ENCODE assay signal across 9 mouse cellular contexts in genomic region chr5:114807468-114807867, GRCm38 (mm10). TPM values are rescaled to one million over a fixed set of nuclear protein-coding genes. Genes with fewer than 3 reads are reported as not detected.
DNase-seq lines count a peak whose midpoint lies in the region; ATAC-seq and TF ChIP-seq lines count a peak whose summit lies in the region.
"Had no signal": no experiment of that assay in that cellular context is flagged by ENCODE, and none has a peak within 500 bp of the region (broad histone marks: within the 10 kb centered on the region; RNA-seq: fewer than 3 reads in every experiment).

No protein-coding gene starts in this region.

- H3K4me2 ChIP-seq in kidney, embryonic 14.5 days (replicated peaks; ENCODE audit: low read depth, low read length), result no peak overlapping the region
- 0 out of 2 replicates have a peak overlapping the region, but pooled peaks have one; percentile 10 for H3K4me2 ChIP-seq in embryonic facial prominence, embryonic 14.5 days (ENCODE audit: low read depth, low read length)
- peak overlapping the region; percentile 60 for H3K4me2 ChIP-seq in liver, embryonic 14.5 days (ENCODE audit: low read depth)

- no peak for TF ChIP-seq CTCF in bone marrow, adult 2 months (IDR thresholded peaks at IDR 0.05; ENCODE audit: control insufficient read depth, insufficient read depth, low read length)
- no peak for TF ChIP-seq CTCF in liver, embryonic 14.5 days (IDR thresholded peaks at IDR 0.05; ENCODE audit: low read depth)

- no peaks in the 10 kb centered on the region for H3K9me3 ChIP-seq in kidney, embryonic 14.5 days (ENCODE audit: control insufficient read depth, low read length)
- H3K9me3 ChIP-seq in embryonic facial prominence, embryonic 14.5 days (ENCODE audit: control insufficient read depth, low read length), result no peaks in the 10 kb centered on the region
- H3K9me3 ChIP-seq in liver, embryonic 14.5 days (ENCODE audit: control insufficient read depth, low read length), result no peaks in the 10 kb centered on the region

- H3K27me3 ChIP-seq in kidney, embryonic 14.5 days (ENCODE audit: control insufficient read depth, insufficient read depth, low read length), result no peaks in the 10 kb centered on the region
- H3K27me3 ChIP-seq in embryonic facial prominence, embryonic 14.5 days (replicated peaks; ENCODE audit: control insufficient read depth, insufficient read depth, low read length), result no peaks in the 10 kb centered on the region
- H3K27me3 ChIP-seq in liver, embryonic 14.5 days (ENCODE audit: control insufficient read depth, insufficient read depth, low read length), result no peaks in the 10 kb centered on the region

- no peak for TF ChIP-seq EP300 in liver, embryonic 14.5 days (IDR thresholded peaks at IDR 0.05; ENCODE audit: low read depth)

- DNase-seq in kidney, postnatal 4 days, result no peak
- DNase-seq in embryonic facial prominence, embryonic 14.5 days (ENCODE audit: low spot score), result peak; percentile 24
- no peak for DNase-seq in liver, embryonic 14.5 days (ENCODE audit: low read depth in 3 of 3, low spot score in 3 of 3)
- no peak for DNase-seq in thymus, postnatal 36 days
- DNase-seq in right cerebral cortex, adult 18-20 months, result no peak
- DNase-seq: kidney, adult 2 months had no signal

- 37% methylated on average over 8 of the region's 8 CpGs for WGBS in kidney, embryonic 14.5 days
- 18% methylated on average over 8 of the region's 8 CpGs for WGBS in bone marrow, adult 2 months
- WGBS in embryonic facial prominence, embryonic 14.5 days, result 23% methylated on average over 8 of the region's 8 CpGs
- WGBS in liver, embryonic 14.5 days (ENCODE audit: insufficient replicate concordance), result 10% methylated on average over 8 of the region's 8 CpGs

- H3K9ac ChIP-seq in kidney, embryonic 14.5 days (ENCODE audit: low read depth, low read length), result no peak overlapping the region
- H3K9ac ChIP-seq in embryonic facial prominence, embryonic 14.5 days (ENCODE audit: low read depth, low read length), result no peak overlapping the region
- peak overlapping the region; percentile 51 for H3K9ac ChIP-seq in liver, embryonic 14.5 days (replicated peaks)

- no peak overlapping the region for H3K4me3 ChIP-seq in kidney, embryonic 14.5 days (ENCODE audit: low read length)
- no peak overlapping the region for H3K4me3 ChIP-seq in bone marrow, adult 2 months (replicated peaks; ENCODE audit: control insufficient read depth, low read depth, low read length)
- H3K4me3 ChIP-seq in embryonic facial prominence, embryonic 14.5 days (ENCODE audit: low read depth, low read length), result no peak overlapping the region
- no peak overlapping the region for H3K4me3 ChIP-seq in liver, embryonic 14.5 days (ENCODE audit: insufficient read depth in 1 of 2, low read depth in 2 of 2, low read length in 2 of 2)

- H3K27ac ChIP-seq in kidney, embryonic 14.5 days (ENCODE audit: low read depth, low read length), result peak overlapping the region; percentile 56; the same call in 1 of the 2 replicates
- H3K27ac ChIP-seq in bone marrow, adult 2 months (ENCODE audit: control insufficient read depth, insufficient read depth, low read depth, low read length, poor library complexity), result peak overlapping the region; percentile 31; the same call in 1 of the 2 replicates
- peak overlapping the region; percentile 58 for H3K27ac ChIP-seq in embryonic facial prominence, embryonic 14.5 days (replicated peaks; ENCODE audit: low read depth, low read length)
- peak overlapping the region; percentile 68 for H3K27ac ChIP-seq in liver, embryonic 14.5 days

- H3K4me1 ChIP-seq in kidney, embryonic 14.5 days (ENCODE audit: control insufficient read depth, insufficient read depth, low read length), result peaks cover 7% of the 10 kb centered on the region; the same call in 1 of the 2 replicates
- peaks cover 3% of the 10 kb centered on the region; the same call in 1 of the 2 replicates for H3K4me1 ChIP-seq in bone marrow, adult 2 months (ENCODE audit: control insufficient read depth, insufficient read depth, low read length)
- no peaks in the 10 kb centered on the region; the same call in 1 of the 2 replicates for H3K4me1 ChIP-seq in embryonic facial prominence, embryonic 14.5 days (ENCODE audit: control insufficient read depth, insufficient read depth, low read length)
- H3K4me1 ChIP-seq in liver, embryonic 14.5 days (replicated peaks; ENCODE audit: control insufficient read depth in 2 of 2, insufficient read depth in 2 of 2, low read length in 1 of 2), result peaks cover 29 to 43% of the 10 kb centered on the region in 2 experiments

- no peak for TF ChIP-seq POLR2A in bone marrow, adult 2 months (IDR thresholded peaks at IDR 0.05; ENCODE audit: borderline replicate concordance, control insufficient read depth, low read depth, low read length)

- peaks cover 66% of the 10 kb centered on the region for H3K36me3 ChIP-seq in kidney, embryonic 14.5 days (ENCODE audit: control insufficient read depth, insufficient read depth, low read length)
- H3K36me3 ChIP-seq in embryonic facial prominence, embryonic 14.5 days (ENCODE audit: control insufficient read depth, insufficient read depth, low read length), result peaks cover 58% of the 10 kb centered on the region
- peaks cover 16% of the 10 kb centered on the region for H3K36me3 ChIP-seq in liver, embryonic 14.5 days (replicated peaks; ENCODE audit: control insufficient read depth, insufficient read depth, low read depth)

- ATAC-seq in kidney, embryonic 14.5 days (ENCODE audit: low FRiP score, low TSS enrichment), result no peak
- ATAC-seq in embryonic facial prominence, embryonic 14.5 days (ENCODE audit: low read depth), result peak; percentile 48
- ATAC-seq in liver, embryonic 14.5 days (ENCODE audit: insufficient read depth), result peak; percentile 85

RNA-seq across cellular contexts. Expression of gene 1500011B03Rik, which starts 15.8 kb away (rescaled TPM):
- 128 and 143 TPM in 2 replicates for polyA plus RNA-seq in kidney, embryonic 14.5 days (2014; fragmentation: Nextera tagmentation; extraction: Ambion mirVana)
- polyA plus RNA-seq in bone marrow, adult 2 months (2011; ENCODE audit: insufficient read depth, insufficient read length, low replicate concordance, missing spikeins), result 16.9 and 25.3 TPM in 2 replicates
- polyA plus RNA-seq in embryonic facial prominence, embryonic 14.5 days (2014; fragmentation: Nextera tagmentation; extraction: Ambion mirVana), result 97.9 and 99.8 TPM in 2 replicates
- 15.5 and 17.5 TPM in 2 replicates for polyA plus RNA-seq in liver, embryonic 14.5 days (2012; rRNA removed)
- polyA plus RNA-seq in liver, embryonic 14.5 days (2014; fragmentation: Nextera tagmentation; extraction: Ambion mirVana), result 31.9 and 36.0 TPM in 2 replicates

RNA-seq across cellular contexts. Expression of gene Git2, which starts 32.2 kb away (rescaled TPM):
- 32.8 and 41.7 TPM in 2 replicates for polyA plus RNA-seq in kidney, embryonic 14.5 days (2014; fragmentation: Nextera tagmentation; extraction: Ambion mirVana)
- polyA plus RNA-seq in bone marrow, adult 2 months (2011; ENCODE audit: insufficient read depth, insufficient read length, low replicate concordance, missing spikeins), result 33.6 and 52.4 TPM in 2 replicates
- polyA plus RNA-seq in embryonic facial prominence, embryonic 14.5 days (2014; fragmentation: Nextera tagmentation; extraction: Ambion mirVana), result 40.1 and 42.0 TPM in 2 replicates
- 12.7 and 13.7 TPM in 2 replicates for polyA plus RNA-seq in liver, embryonic 14.5 days (2012; rRNA removed)
- polyA plus RNA-seq in liver, embryonic 14.5 days (2014; fragmentation: Nextera tagmentation; extraction: Ambion mirVana), result 12.1 and 12.7 TPM in 2 replicates

RNA-seq across cellular contexts. Expression of gene Ankrd13a, which starts 33.0 kb away (rescaled TPM):
- polyA plus RNA-seq in kidney, embryonic 14.5 days (2014; fragmentation: Nextera tagmentation; extraction: Ambion mirVana), result 37.0 and 67.9 TPM in 2 replicates
- 60.5 and 99.2 TPM in 2 replicates for polyA plus RNA-seq in bone marrow, adult 2 months (2011; ENCODE audit: insufficient read depth, insufficient read length, low replicate concordance, missing spikeins)
- 61.4 and 65.4 TPM in 2 replicates for polyA plus RNA-seq in embryonic facial prominence, embryonic 14.5 days (2014; fragmentation: Nextera tagmentation; extraction: Ambion mirVana)
- polyA plus RNA-seq in liver, embryonic 14.5 days (2012; rRNA removed), result 29.9 and 38.6 TPM in 2 replicates
- 46.6 and 59.1 TPM in 2 replicates for polyA plus RNA-seq in liver, embryonic 14.5 days (2014; fragmentation: Nextera tagmentation; extraction: Ambion mirVana)

RNA-seq across cellular contexts. Expression of gene 4930519G04Rik, which starts 46.0 kb away (rescaled TPM):
- polyA plus RNA-seq in kidney, embryonic 14.5 days (2014; fragmentation: Nextera tagmentation; extraction: Ambion mirVana), result not detected in 2 replicates
- not detected in 2 replicates for polyA plus RNA-seq in bone marrow, adult 2 months (2011; ENCODE audit: insufficient read depth, insufficient read length, low replicate concordance, missing spikeins)
- not detected in 2 replicates for polyA plus RNA-seq in embryonic facial prominence, embryonic 14.5 days (2014; fragmentation: Nextera tagmentation; extraction: Ambion mirVana)
- not detected in 2 replicates for polyA plus RNA-seq in liver, embryonic 14.5 days (2012; rRNA removed)
- not detected in 2 replicates for polyA plus RNA-seq in liver, embryonic 14.5 days (2014; fragmentation: Nextera tagmentation; extraction: Ambion mirVana)
- polyA plus RNA-seq: kidney, adult 2 months; urinary bladder, adult 2 months had no signal

RNA-seq across cellular contexts. Expression of gene Gm9936, which starts 51.0 kb away (rescaled TPM):
- not detected in 2 replicates for polyA plus RNA-seq in kidney, embryonic 14.5 days (2014; fragmentation: Nextera tagmentation; extraction: Ambion mirVana)
- polyA plus RNA-seq in bone marrow, adult 2 months (2011; ENCODE audit: insufficient read depth, insufficient read length, low replicate concordance, missing spikeins), result not detected in 2 replicates
- polyA plus RNA-seq in embryonic facial prominence, embryonic 14.5 days (2014; fragmentation: Nextera tagmentation; extraction: Ambion mirVana), result 0.22 and 0.31 TPM in 2 replicates
- not detected in 2 replicates for polyA plus RNA-seq in liver, embryonic 14.5 days (2012; rRNA removed)
- not detected in 2 replicates for polyA plus RNA-seq in liver, embryonic 14.5 days (2014; fragmentation: Nextera tagmentation; extraction: Ambion mirVana)
- polyA plus RNA-seq: kidney, adult 2 months had no signal
